Mouse (Mus musculus): ENCODE measurements around the gene Bach2. TPM values are rescaled to one million over a fixed set of nuclear protein-coding genes. Genes with fewer than 3 reads are reported as not detected.
A peak's percentile ranks its signal among the peaks of the same experiment; 100 is the strongest.

Bach2 gene
- polyA plus RNA-seq, 1 experiment from 2014 or later: 13.0 TPM

GRCm38 (mm10) chr4:32209995-32210394 lies 28.6 kb upstream of the Bach2 start:
- no peak for ATAC-seq (ENCODE audit: insufficient number of reproducible peaks, insufficient read depth, low FRiP score, low TSS enrichment)

GRCm38 (mm10) chr4:32210424-32211184 lies 28.0 kb upstream of the Bach2 start:
- Histone ChIP-seq H3K9me3 (no peaks in the 10 kb centered on the region), H3K27me3 (no peaks in the 10 kb centered on the region), H3K4me2 (replicated peaks) (no peak overlapping the region), H3K4me3 (no peak overlapping the region), H3K4me1 (no peaks in the 10 kb centered on the region), H3K9ac (no peak overlapping the region), H3K27ac (no peak overlapping the region), H3K36me3 (no peaks in the 10 kb centered on the region)
- ATAC-seq (ENCODE audit: insufficient number of reproducible peaks, insufficient read depth, low FRiP score, low TSS enrichment): no peak
- 74% methylated on average over 9 of the region's 9 CpGs for WGBS

More at GRCm38 (mm10) chr4:32209995-32210394, 28.6 kb upstream of the Bach2 start:
- Histone ChIP-seq H3K9ac (no peak overlapping the region), H3K27ac (no peak overlapping the region), H3K9me3 (no peaks in the 10 kb centered on the region), H3K27me3 (no peaks in the 10 kb centered on the region), H3K4me2 (replicated peaks) (no peak overlapping the region), H3K36me3 (no peaks in the 10 kb centered on the region), H3K4me1 (no peaks in the 10 kb centered on the region), H3K4me3 (no peak overlapping the region)
- 90% methylated on average over 2 of the region's 2 CpGs for WGBS

- no peaks in the 10 kb centered on the region for H3K9me3 ChIP-seq
- no peak overlapping the region for H3K4me2 ChIP-seq (replicated peaks)
- H3K4me1 ChIP-seq: peaks cover 5% of the 10 kb centered on the region
- no peaks in the 10 kb centered on the region for H3K27me3 ChIP-seq
- H3K36me3 ChIP-seq: no peaks in the 10 kb centered on the region
- no peak overlapping the region for H3K4me3 ChIP-seq
- H3K9ac ChIP-seq: no peak overlapping the region
- H3K27ac ChIP-seq: no peak overlapping the region
- ATAC-seq (ENCODE audit: insufficient number of reproducible peaks, insufficient read depth, low FRiP score, low TSS enrichment): no peak
Measured at GRCm38 (mm10) chr4:32212593-32212992, 26.0 kb upstream of the Bach2 start.

GRCm38 (mm10) chr4:32216466-32216865 lies 22.1 kb upstream of the Bach2 start:
- H3K4me3 ChIP-seq: no peak overlapping the region
- no peaks in the 10 kb centered on the region for H3K27me3 ChIP-seq
- no peak overlapping the region for H3K4me2 ChIP-seq (replicated peaks)
- no peak overlapping the region for H3K9ac ChIP-seq
- H3K9me3 ChIP-seq: no peaks in the 10 kb centered on the region
- no peak for ATAC-seq (ENCODE audit: insufficient number of reproducible peaks, insufficient read depth, low FRiP score, low TSS enrichment)
- peaks cover 9% of the 10 kb centered on the region for H3K4me1 ChIP-seq
- no peak overlapping the region for H3K27ac ChIP-seq
- no peaks in the 10 kb centered on the region for H3K36me3 ChIP-seq
- WGBS: 65% methylated on average over 4 of the region's 4 CpGs

- no peak for ATAC-seq (ENCODE audit: insufficient number of reproducible peaks, insufficient read depth, low FRiP score, low TSS enrichment)
- Histone ChIP-seq H3K36me3 (no peaks in the 10 kb centered on the region), H3K9me3 (no peaks in the 10 kb centered on the region), H3K4me2 (replicated peaks) (no peak overlapping the region), H3K27ac (no peak overlapping the region), H3K9ac (no peak overlapping the region), H3K4me3 (no peak overlapping the region), H3K4me1 (peaks cover 9% of the 10 kb centered on the region), H3K27me3 (no peaks in the 10 kb centered on the region)
- 76% methylated on average over 3 of the region's 3 CpGs for WGBS
Measured at GRCm38 (mm10) chr4:32217016-32217415, 21.6 kb upstream of the Bach2 start.

GRCm38 (mm10) chr4:32217593-32217992 lies 21.0 kb upstream of the Bach2 start:
- Histone ChIP-seq H3K9ac (no peak overlapping the region), H3K27me3 (no peaks in the 10 kb centered on the region), H3K27ac (no peak overlapping the region), H3K4me3 (no peak overlapping the region), H3K4me1 (peaks cover 9% of the 10 kb centered on the region), H3K36me3 (no peaks in the 10 kb centered on the region), H3K4me2 (replicated peaks) (no peak overlapping the region), H3K9me3 (no peaks in the 10 kb centered on the region)
- no peak for ATAC-seq (ENCODE audit: insufficient number of reproducible peaks, insufficient read depth, low FRiP score, low TSS enrichment)
- 94% methylated on average over 12 of the region's 12 CpGs for WGBS

GRCm38 (mm10) chr4:32218371-32218770 lies 20.2 kb upstream of the Bach2 start:
- Histone ChIP-seq H3K9me3 (no peaks in the 10 kb centered on the region), H3K27me3 (0 out of 2 replicates have a peak, but pooled peaks cover 3% of the 10 kb centered on the region), H3K36me3 (no peaks in the 10 kb centered on the region), H3K9ac (no peak overlapping the region), H3K4me1 (peaks cover 9% of the 10 kb centered on the region), H3K4me2 (replicated peaks) (no peak overlapping the region), H3K27ac (no peak overlapping the region), H3K4me3 (no peak overlapping the region)
- 69% methylated on average over 4 of the region's 4 CpGs for WGBS
- ATAC-seq (ENCODE audit: insufficient number of reproducible peaks, insufficient read depth, low FRiP score, low TSS enrichment): no peak

GRCm38 (mm10) chr4:32219428-32220128 lies 19.0 kb upstream of the Bach2 start:
- ATAC-seq (ENCODE audit: insufficient number of reproducible peaks, insufficient read depth, low FRiP score, low TSS enrichment): no peak
- Histone ChIP-seq H3K27me3 (0 out of 2 replicates have a peak, but pooled peaks cover 3% of the 10 kb centered on the region), H3K27ac (peak overlapping the region; percentile 17; the same call in 1 of the 2 replicates), H3K9ac (no peak overlapping the region), H3K4me3 (no peak overlapping the region), H3K9me3 (no peaks in the 10 kb centered on the region), H3K4me1 (peaks cover 9% of the 10 kb centered on the region), H3K36me3 (no peaks in the 10 kb centered on the region), H3K4me2 (replicated peaks) (no peak overlapping the region)
- WGBS: 51% methylated on average over 10 of the region's 10 CpGs

GRCm38 (mm10) chr4:32220129-32220491 lies 18.5 kb upstream of the Bach2 start:
- no peak for ATAC-seq (ENCODE audit: insufficient number of reproducible peaks, insufficient read depth, low FRiP score, low TSS enrichment)
- Histone ChIP-seq H3K27ac (no peak overlapping the region), H3K4me1 (peaks cover 9% of the 10 kb centered on the region), H3K27me3 (0 out of 2 replicates have a peak, but pooled peaks cover 3% of the 10 kb centered on the region), H3K9ac (no peak overlapping the region), H3K9me3 (no peaks in the 10 kb centered on the region), H3K36me3 (no peaks in the 10 kb centered on the region), H3K4me3 (no peak overlapping the region), H3K4me2 (replicated peaks) (no peak overlapping the region)
- 53% methylated on average over 4 of the region's 4 CpGs for WGBS

- no peak overlapping the region for H3K4me3 ChIP-seq
- H3K4me1 ChIP-seq: peaks cover 6% of the 10 kb centered on the region
- 0 out of 2 replicates have a peak, but pooled peaks cover 3% of the 10 kb centered on the region for H3K27me3 ChIP-seq
- no peaks in the 10 kb centered on the region for H3K9me3 ChIP-seq
- ATAC-seq (ENCODE audit: insufficient number of reproducible peaks, insufficient read depth, low FRiP score, low TSS enrichment): no peak
- 66% methylated on average over 6 of the region's 6 CpGs for WGBS
- no peaks in the 10 kb centered on the region for H3K36me3 ChIP-seq
- H3K4me2 ChIP-seq (replicated peaks): no peak overlapping the region
- no peak overlapping the region for H3K27ac ChIP-seq
- H3K9ac ChIP-seq: no peak overlapping the region
Measured at GRCm38 (mm10) chr4:32220961-32221360, 17.6 kb upstream of the Bach2 start.

- Histone ChIP-seq H3K27ac (no peak overlapping the region), H3K9me3 (no peaks in the 10 kb centered on the region), H3K36me3 (no peaks in the 10 kb centered on the region), H3K9ac (0 out of 2 replicates have a peak overlapping the region, but pooled peaks have one; percentile 11), H3K27me3 (0 out of 2 replicates have a peak, but pooled peaks cover 3% of the 10 kb centered on the region), H3K4me3 (no peak overlapping the region), H3K4me1 (peaks cover 4% of the 10 kb centered on the region; the same call in 1 of the 2 replicates), H3K4me2 (replicated peaks) (no peak overlapping the region)
- no peak for ATAC-seq (ENCODE audit: insufficient number of reproducible peaks, insufficient read depth, low FRiP score, low TSS enrichment)
Measured at GRCm38 (mm10) chr4:32223563-32223962, 15.0 kb upstream of the Bach2 start.

GRCm38 (mm10) chr4:32225191-32225590 lies 13.4 kb upstream of the Bach2 start:
- Histone ChIP-seq H3K9ac (no peak overlapping the region), H3K36me3 (no peaks in the 10 kb centered on the region), H3K27me3 (0 out of 2 replicates have a peak, but pooled peaks cover 3% of the 10 kb centered on the region), H3K9me3 (no peaks in the 10 kb centered on the region), H3K4me1 (no peaks in the 10 kb centered on the region), H3K4me2 (replicated peaks) (no peak overlapping the region), H3K27ac (no peak overlapping the region), H3K4me3 (no peak overlapping the region)
- ATAC-seq (ENCODE audit: insufficient number of reproducible peaks, insufficient read depth, low FRiP score, low TSS enrichment): no peak
- 95% methylated on average over 2 of the region's 2 CpGs for WGBS

Measured in embryonic facial prominence, embryonic 12.5 days (tissue).